Mouse (Mus musculus): Measurements from ENCODE around the gene Myo7a. TPM values are rescaled to one million over a fixed set of nuclear protein-coding genes. Genes with fewer than 3 reads are reported as not detected.

The Myo7a gene
- polyA plus RNA-seq, 1 experiment = 8.0 TPM

DNA sequence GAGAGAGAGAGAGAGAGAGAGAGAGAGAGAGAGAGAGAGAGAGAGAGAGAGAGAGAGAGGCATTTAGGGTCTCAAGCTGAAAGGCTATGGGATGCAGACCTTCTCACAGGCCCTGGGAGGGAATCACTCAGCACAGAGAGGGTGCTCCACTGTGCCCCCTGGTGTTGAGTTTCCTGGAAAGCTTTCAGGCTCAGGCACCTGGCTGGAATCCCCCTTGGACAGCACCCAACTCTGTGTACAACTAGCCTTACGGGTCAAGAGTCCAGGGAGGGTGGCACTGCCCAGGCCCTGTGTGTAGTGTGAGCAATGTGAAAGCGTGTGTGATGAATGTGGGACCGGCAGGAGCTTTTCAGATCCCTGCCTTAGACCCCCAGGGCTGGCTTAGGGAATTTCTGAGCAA lies 21.9 kb upstream of the Myo7a start:
- H3K27me3 ChIP-seq (ENCODE audit: control insufficient read depth, insufficient read depth, low read length, poor library complexity, severe bottlenecking) = no peaks in the 10 kb centered on the region
- no peak overlapping the region for H3K27ac ChIP-seq (ENCODE audit: insufficient read depth, low read length)
- no peaks in the 10 kb centered on the region for H3K9me3 ChIP-seq (replicated peaks; ENCODE audit: control insufficient read depth, insufficient read depth, low read length, poor library complexity, severe bottlenecking)
- no peak overlapping the region for H3K4me3 ChIP-seq (ENCODE audit: low read depth, low read length)
- TF ChIP-seq CTCF (IDR thresholded peaks at IDR 0.05; ENCODE audit: low read depth, low read length) (peak; percentile 57), EP300 (IDR thresholded peaks at IDR 0.05; ENCODE audit: insufficient read depth, low read depth, low read length) (no peak), POLR2A (IDR thresholded peaks at IDR 0.05; ENCODE audit: insufficient read depth, low read length) (no peak)
- no peaks in the 10 kb centered on the region for H3K36me3 ChIP-seq (ENCODE audit: control insufficient read depth, insufficient read depth, low read length, poor library complexity, severe bottlenecking)
- no peak overlapping the region for H3K9ac ChIP-seq (ENCODE audit: low read depth, poor library complexity, severe bottlenecking)
- H3K4me1 ChIP-seq (ENCODE audit: control insufficient read depth, insufficient read depth, low read length) = no peaks in the 10 kb centered on the region

DNA sequence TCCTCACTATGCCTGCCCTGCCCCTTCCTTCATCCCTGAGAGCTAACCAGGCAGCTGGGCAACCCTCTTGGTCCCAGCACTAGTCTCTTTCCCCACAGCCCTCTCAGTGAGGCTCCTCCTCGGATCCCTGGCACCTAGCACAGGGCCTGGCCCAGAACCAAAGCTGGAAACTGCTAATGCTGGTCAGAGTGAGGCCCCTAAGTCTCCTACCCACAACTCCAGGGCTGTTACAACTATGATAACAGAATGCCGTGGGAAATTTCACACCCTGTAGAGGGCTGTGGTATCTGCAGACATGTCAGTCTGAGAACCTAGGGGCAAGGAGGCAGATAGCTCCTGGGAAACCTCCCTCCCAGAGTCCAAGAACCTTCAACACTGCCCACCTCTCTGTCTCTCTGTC lies 21.3 kb upstream of the Myo7a start:
- no peak for TF ChIP-seq POLR2A (IDR thresholded peaks at IDR 0.05; ENCODE audit: insufficient read depth, low read length)
- no peak for TF ChIP-seq CTCF (IDR thresholded peaks at IDR 0.05; ENCODE audit: low read depth, low read length)
- TF ChIP-seq EP300 (IDR thresholded peaks at IDR 0.05; ENCODE audit: insufficient read depth, low read depth, low read length) = no peak
- no peaks in the 10 kb centered on the region for H3K4me1 ChIP-seq (ENCODE audit: control insufficient read depth, insufficient read depth, low read length)
- H3K36me3 ChIP-seq (ENCODE audit: control insufficient read depth, insufficient read depth, low read length, poor library complexity, severe bottlenecking) = no peaks in the 10 kb centered on the region
- H3K9ac ChIP-seq (ENCODE audit: low read depth, poor library complexity, severe bottlenecking) = no peak overlapping the region
- no peak overlapping the region for H3K4me3 ChIP-seq (ENCODE audit: low read depth, low read length)
- no peaks in the 10 kb centered on the region for H3K27me3 ChIP-seq (ENCODE audit: control insufficient read depth, insufficient read depth, low read length, poor library complexity, severe bottlenecking)
- H3K27ac ChIP-seq (ENCODE audit: insufficient read depth, low read length) = no peak overlapping the region
- no peaks in the 10 kb centered on the region for H3K9me3 ChIP-seq (replicated peaks; ENCODE audit: control insufficient read depth, insufficient read depth, low read length, poor library complexity, severe bottlenecking)

DNA sequence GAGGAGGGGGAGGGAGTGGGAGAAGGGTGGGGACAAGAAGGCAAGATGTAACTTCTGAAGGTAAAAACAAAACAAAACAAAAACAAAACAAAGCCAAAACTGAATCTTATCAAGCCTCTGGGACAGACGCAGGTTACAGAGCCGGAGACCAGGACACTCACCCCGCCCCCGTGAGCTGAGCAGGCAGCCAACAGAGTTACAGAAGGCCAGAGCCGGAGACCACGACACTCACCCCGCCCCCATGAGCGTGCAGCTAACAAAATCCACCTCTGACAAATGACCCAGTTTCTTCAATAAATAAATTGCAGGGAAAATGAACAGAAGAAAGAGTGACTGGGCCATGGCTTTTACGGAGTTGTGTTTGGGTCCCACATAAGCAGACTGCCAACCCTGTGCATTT lies 19.9 kb upstream of the Myo7a start:
- H3K36me3 ChIP-seq (ENCODE audit: control insufficient read depth, insufficient read depth, low read length, poor library complexity, severe bottlenecking) = no peaks in the 10 kb centered on the region
- H3K27ac ChIP-seq (ENCODE audit: insufficient read depth, low read length) = no peak overlapping the region
- H3K9ac ChIP-seq (ENCODE audit: low read depth, poor library complexity, severe bottlenecking) = no peak overlapping the region
- no peak for TF ChIP-seq POLR2A (IDR thresholded peaks at IDR 0.05; ENCODE audit: insufficient read depth, low read length)
- TF ChIP-seq CTCF (IDR thresholded peaks at IDR 0.05; ENCODE audit: low read depth, low read length) = no peak
- no peak for TF ChIP-seq EP300 (IDR thresholded peaks at IDR 0.05; ENCODE audit: insufficient read depth, low read depth, low read length)
- no peaks in the 10 kb centered on the region for H3K27me3 ChIP-seq (ENCODE audit: control insufficient read depth, insufficient read depth, low read length, poor library complexity, severe bottlenecking)
- no peaks in the 10 kb centered on the region for H3K9me3 ChIP-seq (replicated peaks; ENCODE audit: control insufficient read depth, insufficient read depth, low read length, poor library complexity, severe bottlenecking)
- no peak overlapping the region for H3K4me3 ChIP-seq (ENCODE audit: low read depth, low read length)
- H3K4me1 ChIP-seq (ENCODE audit: control insufficient read depth, insufficient read depth, low read length) = no peaks in the 10 kb centered on the region

DNA sequence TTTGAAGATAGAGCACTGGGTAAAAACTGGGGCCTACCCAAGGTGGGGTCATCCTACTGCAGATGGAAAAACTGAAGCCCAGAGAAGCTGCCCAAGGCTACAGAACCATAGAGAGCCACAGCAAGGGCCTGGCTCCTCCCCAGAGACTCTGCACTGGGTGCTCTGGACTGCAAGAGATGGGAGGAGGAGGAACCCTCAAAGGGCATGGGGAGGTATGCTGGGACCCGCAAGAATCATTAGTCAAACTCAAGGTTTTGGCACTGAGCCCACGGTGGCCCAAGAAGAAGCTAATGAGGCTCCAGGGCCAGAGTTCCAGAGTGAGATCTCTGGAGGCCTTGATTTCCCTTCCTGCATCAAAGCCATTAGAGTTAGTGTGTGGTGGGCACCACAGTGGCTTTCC lies 18.7 kb upstream of the Myo7a start:
- TF ChIP-seq CTCF (IDR thresholded peaks at IDR 0.05; ENCODE audit: low read depth, low read length) (no peak), EP300 (IDR thresholded peaks at IDR 0.05; ENCODE audit: insufficient read depth, low read depth, low read length) (no peak)
- Histone ChIP-seq H3K4me3 (ENCODE audit: low read depth, low read length) (no peak overlapping the region), H3K27ac (ENCODE audit: insufficient read depth, low read length) (no peak overlapping the region), H3K36me3 (ENCODE audit: control insufficient read depth, insufficient read depth, low read length, poor library complexity, severe bottlenecking) (no peaks in the 10 kb centered on the region), H3K27me3 (ENCODE audit: control insufficient read depth, insufficient read depth, low read length, poor library complexity, severe bottlenecking) (no peaks in the 10 kb centered on the region), H3K9me3 (replicated peaks; ENCODE audit: control insufficient read depth, insufficient read depth, low read length, poor library complexity, severe bottlenecking) (no peaks in the 10 kb centered on the region), H3K9ac (ENCODE audit: low read depth, poor library complexity, severe bottlenecking) (no peak overlapping the region), H3K4me1 (ENCODE audit: control insufficient read depth, insufficient read depth, low read length) (no peaks in the 10 kb centered on the region)

DNA sequence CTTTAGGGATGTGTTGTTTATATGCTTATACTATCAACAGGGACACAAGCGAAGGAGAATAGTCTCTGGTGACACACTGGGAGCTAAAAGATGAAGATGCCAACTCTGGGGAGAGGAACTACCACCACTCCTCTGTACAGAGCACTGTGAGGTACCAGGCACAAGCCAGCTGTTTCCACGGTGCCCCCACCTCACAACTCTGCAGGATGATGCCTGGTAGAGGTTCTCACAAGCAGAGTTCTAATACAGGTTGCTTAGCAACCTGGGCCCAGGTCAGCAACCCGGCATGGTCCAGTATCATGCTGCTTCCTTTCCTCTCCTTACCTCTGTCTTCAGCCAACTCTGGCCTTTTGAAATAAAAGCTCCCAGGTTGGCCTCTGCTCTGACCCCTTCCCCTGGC lies 18.3 kb upstream of the Myo7a start:
- Histone ChIP-seq H3K36me3 (ENCODE audit: control insufficient read depth, insufficient read depth, low read length, poor library complexity, severe bottlenecking) (no peaks in the 10 kb centered on the region), H3K9ac (ENCODE audit: low read depth, poor library complexity, severe bottlenecking) (no peak overlapping the region), H3K27ac (ENCODE audit: insufficient read depth, low read length) (no peak overlapping the region), H3K4me3 (ENCODE audit: low read depth, low read length) (no peak overlapping the region), H3K27me3 (ENCODE audit: control insufficient read depth, insufficient read depth, low read length, poor library complexity, severe bottlenecking) (no peaks in the 10 kb centered on the region), H3K9me3 (replicated peaks; ENCODE audit: control insufficient read depth, insufficient read depth, low read length, poor library complexity, severe bottlenecking) (no peaks in the 10 kb centered on the region), H3K4me1 (ENCODE audit: control insufficient read depth, insufficient read depth, low read length) (no peaks in the 10 kb centered on the region)
- TF ChIP-seq POLR2A (IDR thresholded peaks at IDR 0.05; ENCODE audit: insufficient read depth, low read length) (no peak), EP300 (IDR thresholded peaks at IDR 0.05; ENCODE audit: insufficient read depth, low read depth, low read length) (no peak), CTCF (IDR thresholded peaks at IDR 0.05; ENCODE audit: low read depth, low read length) (no peak)

DNA sequence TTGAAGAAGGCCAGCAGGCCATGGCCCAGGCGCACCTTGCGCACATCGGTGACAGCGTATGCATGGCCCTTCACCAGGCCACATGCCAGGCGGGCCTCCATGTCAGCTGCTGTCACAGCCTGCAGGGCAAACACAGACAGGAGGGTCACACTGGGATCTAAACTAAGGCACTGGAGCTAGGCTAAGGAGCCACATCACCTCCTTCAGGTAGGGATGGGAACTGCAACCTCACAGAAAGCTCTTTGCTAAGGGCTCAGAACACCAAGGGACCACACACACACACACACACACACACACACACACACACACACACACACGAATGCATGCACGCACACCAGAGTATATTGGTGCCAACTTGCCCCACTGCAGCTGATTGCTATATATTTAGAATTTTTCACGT lies 12.4 kb upstream of the Myo7a start:
- Histone ChIP-seq H3K4me3 (ENCODE audit: low read depth, low read length) (no peak overlapping the region), H3K9ac (ENCODE audit: low read depth, poor library complexity, severe bottlenecking) (no peak overlapping the region), H3K9me3 (replicated peaks; ENCODE audit: control insufficient read depth, insufficient read depth, low read length, poor library complexity, severe bottlenecking) (no peaks in the 10 kb centered on the region), H3K4me1 (ENCODE audit: control insufficient read depth, insufficient read depth, low read length) (no peaks in the 10 kb centered on the region), H3K27ac (ENCODE audit: insufficient read depth, low read length) (no peak overlapping the region), H3K36me3 (ENCODE audit: control insufficient read depth, insufficient read depth, low read length, poor library complexity, severe bottlenecking) (no peaks in the 10 kb centered on the region), H3K27me3 (ENCODE audit: control insufficient read depth, insufficient read depth, low read length, poor library complexity, severe bottlenecking) (no peaks in the 10 kb centered on the region)
- TF ChIP-seq POLR2A (IDR thresholded peaks at IDR 0.05; ENCODE audit: insufficient read depth, low read length) (no peak), CTCF (IDR thresholded peaks at IDR 0.05; ENCODE audit: low read depth, low read length) (peak; percentile 6), EP300 (IDR thresholded peaks at IDR 0.05; ENCODE audit: insufficient read depth, low read depth, low read length) (no peak)
